Mouse (Mus musculus) thymus, adult 2 months (tissue): ENCODE results near the gene Lmf2.

Experiments used
- CTCF ChIP-seq: fragments of 200-500 bp; IDR thresholded peaks from 2 replicates; pipeline ENCODE4 v1.5.1; 2012; ENCODE audit warnings: mild to moderate bottlenecking, control low read depth, low read length, moderate library complexity, borderline replicate concordance; ENCODE audit not compliant: control insufficient read depth, poor library complexity, insufficient read depth; ENCODE audit errors: extremely low read depth
- POLR2A ChIP-seq: fragments of 200-500 bp; IDR thresholded peaks from 2 replicates; pipeline ENCODE4 v1.6.1; 2012; ENCODE audit warnings: mild to moderate bottlenecking, low read length, control low read depth, moderate library complexity; ENCODE audit not compliant: control insufficient read depth, poor library complexity, insufficient read depth; ENCODE audit errors: extremely low read depth

DNA sequence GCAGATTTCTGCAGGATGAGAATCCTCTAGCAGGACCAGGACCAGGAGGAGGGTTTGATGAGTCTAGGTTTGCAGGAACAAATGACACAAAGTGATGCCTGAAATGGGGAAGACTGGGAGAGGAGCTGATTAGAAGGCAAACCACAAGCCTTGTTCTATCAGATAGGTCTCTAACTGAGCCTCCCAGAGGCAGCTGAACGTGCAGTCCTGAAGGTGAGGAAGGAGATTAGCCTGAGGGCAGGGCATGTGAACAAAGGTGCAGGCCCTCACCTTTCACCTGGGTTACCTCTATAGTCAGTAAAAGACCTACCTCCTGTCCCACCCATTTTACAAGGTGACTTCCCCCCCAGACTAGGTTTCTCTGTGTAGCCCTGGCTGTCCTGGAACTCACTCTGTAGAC, 44.3 kb upstream of the Lmf2 start:
- TF ChIP-seq POLR2A (no peak), CTCF (no peak)
